Mouse (Mus musculus): ENCODE results near the gene Noxo1.
"Not testable (repeated sequence)": the region's sequence is repeated elsewhere in the genome, so short reads cannot be mapped to it uniquely, and the experiment has no call there.

Noxo1 gene

GRCm38 (mm10) chr17:24676877-24677276 lies 19.2 kb upstream of the Noxo1 start:
- DNase-seq (ENCODE audit: low spot score in 2 of 2): no peak

GRCm38 (mm10) chr17:24677500-24678080 lies 18.4 kb upstream of the Noxo1 start:
- no peak for DNase-seq (ENCODE audit: low spot score in 2 of 2)

GRCm38 (mm10) chr17:24686514-24686913 lies 9.5 kb upstream of the Noxo1 start:
- no peak for DNase-seq (ENCODE audit: low spot score in 2 of 2)

- peak in 1 of 2 experiments; percentile 62 for DNase-seq (ENCODE audit: low spot score in 2 of 2)
Measured at GRCm38 (mm10) chr17:24687146-24687595, 8.9 kb upstream of the Noxo1 start.

- DNase-seq (ENCODE audit: low spot score in 2 of 2): no peak
Measured at GRCm38 (mm10) chr17:24687599-24687998, 8.4 kb upstream of the Noxo1 start.

- DNase-seq (ENCODE audit: low spot score in 2 of 2): no peak
Measured at GRCm38 (mm10) chr17:24689251-24690081, 6.6 kb upstream of the Noxo1 start, which contains the start of gene Syngr3. TSS of gene Syngr3 (minus strand) at chr17:24689955.

GRCm38 (mm10) chr17:24692385-24692784 lies 3.6 kb upstream of the Noxo1 start:
- DNase-seq (ENCODE audit: low spot score in 2 of 2): no peak

GRCm38 (mm10) chr17:24695326-24696010 lies 566 bp upstream of the Noxo1 start:
- peak in 1 of 2 experiments; percentile 27 for DNase-seq (ENCODE audit: low spot score in 2 of 2)

- no peak for DNase-seq (ENCODE audit: low spot score in 2 of 2)
Measured at GRCm38 (mm10) chr17:24697985-24698384, 2.0 kb downstream of the Noxo1 start.

GRCm38 (mm10) chr17:24698715-24699114 lies 2.7 kb downstream of the Noxo1 start:
- DNase-seq (ENCODE audit: low spot score in 2 of 2): no peak

GRCm38 (mm10) chr17:24699473-24699872 lies 3.4 kb downstream of the Noxo1 start:
- DNase-seq (ENCODE audit: low spot score in 2 of 2): no peak

- no peak for DNase-seq (ENCODE audit: low spot score in 2 of 2)
Measured at GRCm38 (mm10) chr17:24701251-24701650, 5.2 kb downstream of the Noxo1 start.

- no peak for DNase-seq (ENCODE audit: low spot score in 2 of 2)
Measured at GRCm38 (mm10) chr17:24705821-24706220, 9.8 kb downstream of the Noxo1 start.

GRCm38 (mm10) chr17:24706982-24707800 lies 11.2 kb downstream of the Noxo1 start, which contains the start of gene Tbl3:
TSS of gene Tbl3 (minus strand) at chr17:24707660.
- DNase-seq (ENCODE audit: low spot score in 2 of 2): peak; percentile 88 to 92

GRCm38 (mm10) chr17:24707801-24708425 lies 11.9 kb downstream of the Noxo1 start:
- no peak for DNase-seq (ENCODE audit: low spot score in 2 of 2)

- DNase-seq (ENCODE audit: low spot score in 2 of 2): no peak
Measured at GRCm38 (mm10) chr17:24708646-24709045, 12.6 kb downstream of the Noxo1 start.

- DNase-seq (ENCODE audit: low spot score in 2 of 2): no peak
Measured at GRCm38 (mm10) chr17:24715556-24715955, 19.5 kb downstream of the Noxo1 start.

- DNase-seq (ENCODE audit: low spot score in 2 of 2): no peak
Measured at GRCm38 (mm10) chr17:24716166-24716682, 20.2 kb downstream of the Noxo1 start.

- no peak for DNase-seq (ENCODE audit: low spot score in 2 of 2)
Measured at GRCm38 (mm10) chr17:24717943-24718342, 21.9 kb downstream of the Noxo1 start, which contains the start of the genes Rnf151 and Rps2. TSS of gene Rnf151 (minus strand) at chr17:24718063. TSS of gene Rps2 (plus strand) at chr17:24718116.

GRCm38 (mm10) chr17:24718938-24719337 lies 22.9 kb downstream of the Noxo1 start:
- DNase-seq (ENCODE audit: low spot score in 2 of 2): not testable (repeated sequence)

All from urinary bladder, postnatal 36 days (tissue).